Mouse (Mus musculus): ENCODE results near the gene Tex33.

Gene Tex33

GRCm38 (mm10) chr15:78414157-78414556 is 18.4 kb upstream of the Tex33 start:
- no peak for DNase-seq (ENCODE audit: low spot score in 2 of 2)

DNA sequence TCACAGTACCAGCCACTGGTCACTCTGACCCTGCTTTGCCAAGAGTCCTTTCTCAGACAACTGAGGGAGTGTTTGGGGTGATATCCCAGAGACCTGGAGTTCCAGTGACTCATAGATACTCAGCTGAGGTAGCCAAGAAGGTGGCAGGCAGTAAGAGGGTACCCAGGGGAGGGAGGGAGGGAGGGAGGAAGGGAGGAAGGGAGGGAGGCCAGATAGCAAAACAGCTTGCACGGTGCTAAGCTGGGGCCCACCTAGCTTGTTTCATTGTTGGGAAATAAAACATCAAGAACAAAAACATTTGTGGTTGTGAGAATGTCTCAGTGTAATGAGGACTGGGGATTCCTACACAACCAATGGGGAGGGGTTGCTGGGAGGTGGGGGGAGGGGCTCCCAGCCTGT is 18.0 kb upstream of the Tex33 start:
- no peak for DNase-seq (ENCODE audit: low spot score in 2 of 2)

DNA sequence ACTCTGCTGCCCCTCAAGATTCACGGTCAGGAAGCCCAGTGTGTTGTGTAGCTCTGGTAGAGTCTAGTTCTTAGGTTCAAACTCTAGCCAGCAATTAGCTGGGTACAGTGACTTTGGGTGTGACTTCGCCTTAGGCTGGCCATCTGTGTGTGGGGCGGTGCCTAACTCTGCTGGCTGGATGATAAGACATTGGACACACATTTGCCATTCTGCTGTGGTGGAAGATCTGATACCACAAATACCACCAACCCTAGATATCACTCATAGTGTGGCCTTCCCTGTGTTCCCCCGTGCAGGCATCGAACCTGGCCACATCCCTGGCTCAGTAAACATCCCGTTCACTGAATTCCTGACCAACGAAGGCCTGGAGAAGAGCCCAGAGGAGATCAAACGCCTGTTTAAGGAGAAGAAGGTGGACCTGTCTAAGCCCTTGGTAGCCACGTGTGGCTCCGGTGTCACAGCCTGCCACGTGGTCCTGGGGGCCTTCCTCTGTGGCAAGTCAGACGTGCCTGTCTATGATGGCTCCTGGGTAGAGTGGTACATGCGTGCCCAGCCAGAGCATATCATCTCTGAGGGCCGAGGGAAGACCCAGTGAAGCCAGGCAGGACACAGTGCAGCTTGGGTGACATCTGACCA is 17.5 kb upstream of the Tex33 start:
- no peak for DNase-seq (ENCODE audit: low spot score in 2 of 2)

GRCm38 (mm10) chr15:78409570-78410052 is 13.9 kb upstream of the Tex33 start:
- no peak for DNase-seq (ENCODE audit: low spot score in 2 of 2)

- peak; percentile 72 to 83 for DNase-seq (ENCODE audit: low spot score in 2 of 2)
These were observed 10.7 kb upstream of the Tex33 start, which contains the start of gene Mpst for GRCm38 (mm10) chr15:78406293-78406934. Gene Mpst (plus strand): TSS chr15:78406416.

DNA sequence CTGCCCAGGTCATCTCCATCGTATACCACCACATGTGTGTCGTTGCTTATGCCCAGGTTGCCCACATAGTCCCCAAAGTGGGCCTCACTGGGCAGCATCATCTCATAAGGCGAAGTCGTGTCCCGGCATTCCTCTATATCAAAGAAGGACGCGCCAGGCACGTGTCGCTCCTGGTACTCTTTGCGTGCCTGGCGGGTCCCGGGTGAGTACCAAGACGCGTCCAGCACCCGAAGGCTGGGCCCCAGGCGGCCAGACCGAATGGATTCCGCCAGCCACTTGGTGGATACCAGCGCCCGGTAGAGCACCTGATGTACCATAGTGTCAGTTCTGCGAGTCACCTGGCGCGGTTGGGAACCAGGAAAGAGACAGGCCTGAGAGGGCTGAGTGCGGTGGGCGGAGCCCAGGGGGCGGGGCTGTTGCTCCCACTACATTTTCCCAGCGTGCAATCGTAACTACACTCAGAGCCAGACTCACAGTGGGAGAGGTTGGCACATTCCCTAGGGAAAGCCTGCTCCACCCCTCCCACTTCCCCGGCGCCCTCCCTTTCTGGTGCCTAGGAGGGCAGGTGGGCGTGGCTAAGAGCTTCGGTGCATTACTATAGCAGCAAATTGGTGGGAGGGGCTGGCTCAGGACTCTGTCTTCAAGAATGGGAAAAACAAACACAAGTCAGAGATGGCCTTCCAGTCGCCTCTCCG is 10.0 kb upstream of the Tex33 start, which contains the start of gene Tst:
Gene Tst (minus strand): TSS at position 391 of the 695 bp plus-strand sequence.
- DNase-seq (ENCODE audit: low spot score in 2 of 2) = peak; percentile 61 to 84

DNA sequence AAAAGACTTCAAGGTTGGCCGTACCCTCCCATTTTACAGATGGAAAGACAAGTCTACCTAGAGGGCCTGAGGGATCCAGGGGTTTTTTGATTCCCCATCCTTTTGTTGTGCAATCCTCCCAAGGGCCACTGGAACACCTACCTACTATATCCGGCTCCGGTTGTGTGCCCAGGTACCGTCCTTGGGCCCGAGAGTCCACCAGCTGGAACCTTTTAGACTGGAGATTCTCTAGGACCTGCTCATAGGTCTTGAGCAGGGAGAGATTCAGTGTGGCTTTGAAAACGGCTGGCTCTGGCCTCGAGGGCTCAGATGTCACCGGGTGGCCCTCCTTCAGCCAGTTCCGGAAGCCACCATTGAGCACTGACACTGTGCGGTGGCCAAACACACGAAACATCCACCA is 9.4 kb upstream of the Tex33 start:
- no peak for DNase-seq (ENCODE audit: low spot score in 2 of 2)

DNA sequence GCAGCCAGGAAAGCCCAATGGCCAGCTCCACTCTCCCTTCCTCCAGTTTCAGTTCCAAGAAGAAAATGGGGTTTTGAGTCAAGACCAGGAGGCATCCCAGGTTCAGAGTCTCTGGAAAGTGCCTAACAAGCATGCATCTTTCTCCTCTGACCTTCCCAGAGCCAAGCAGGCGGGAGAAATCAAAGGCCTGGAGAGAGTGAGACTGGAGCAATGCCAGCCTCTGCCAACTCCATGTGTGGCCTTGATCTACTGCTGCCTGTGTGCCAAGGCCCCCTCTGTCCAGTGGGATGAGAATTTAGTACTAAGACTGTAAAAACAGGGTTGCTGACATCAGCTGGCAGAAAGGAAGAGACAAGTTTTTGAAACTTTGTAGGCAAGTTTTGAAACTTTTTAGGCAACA is 8.2 kb upstream of the Tex33 start:
- peak in 1 of 2 experiments; percentile 79 for DNase-seq (ENCODE audit: low spot score in 2 of 2)

- no peak for DNase-seq (ENCODE audit: low spot score in 2 of 2)
These were observed 7.6 kb upstream of the Tex33 start for GRCm38 (mm10) chr15:78403301-78403741.

DNA sequence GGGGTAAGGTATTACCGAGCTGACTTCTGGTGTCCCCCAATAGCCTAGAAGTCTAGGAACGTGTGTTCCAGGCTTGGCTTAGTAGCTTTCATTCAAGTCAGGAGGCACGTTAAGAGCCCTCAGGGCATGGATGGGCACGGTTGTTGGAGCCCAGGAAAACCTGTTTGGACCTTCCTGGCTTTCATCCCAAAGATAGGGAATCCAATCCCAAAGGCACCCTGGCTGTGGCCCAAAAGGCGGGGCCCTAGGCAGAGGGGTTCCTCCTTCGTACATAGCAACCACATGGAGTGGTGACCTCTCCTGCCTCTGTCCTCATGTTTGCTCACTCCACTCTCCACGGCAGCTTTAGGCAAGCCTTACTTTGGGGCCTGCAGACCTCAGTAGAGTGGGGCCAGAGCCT is 6.7 kb upstream of the Tex33 start:
- DNase-seq (ENCODE audit: low spot score in 2 of 2) = peak in 1 of 2 experiments; percentile 34

DNA sequence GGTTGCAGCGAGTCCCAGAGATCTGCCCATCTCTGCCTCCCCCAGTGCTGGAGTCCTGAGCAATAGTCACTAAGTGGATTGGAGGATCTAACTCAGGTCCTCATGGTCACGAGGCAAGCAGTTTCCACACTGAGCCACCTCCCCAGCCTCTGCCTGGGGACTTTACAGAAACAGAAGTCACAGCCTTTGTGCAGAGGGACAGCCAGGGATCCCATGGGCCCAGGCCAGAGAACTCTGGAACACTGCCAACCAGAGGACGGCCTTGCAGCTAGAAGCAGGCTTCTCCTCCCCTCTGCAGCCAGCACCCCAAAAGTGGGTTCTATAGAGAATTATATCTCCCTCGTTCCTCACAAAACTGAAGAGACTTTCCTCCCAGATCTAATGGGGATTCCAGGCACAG is 6.2 kb upstream of the Tex33 start:
- peak in 1 of 2 experiments; percentile 76 for DNase-seq (ENCODE audit: low spot score in 2 of 2)

GRCm38 (mm10) chr15:78401345-78401744 is 5.6 kb upstream of the Tex33 start:
- peak in 1 of 2 experiments; percentile 46 for DNase-seq (ENCODE audit: low spot score in 2 of 2)

DNA sequence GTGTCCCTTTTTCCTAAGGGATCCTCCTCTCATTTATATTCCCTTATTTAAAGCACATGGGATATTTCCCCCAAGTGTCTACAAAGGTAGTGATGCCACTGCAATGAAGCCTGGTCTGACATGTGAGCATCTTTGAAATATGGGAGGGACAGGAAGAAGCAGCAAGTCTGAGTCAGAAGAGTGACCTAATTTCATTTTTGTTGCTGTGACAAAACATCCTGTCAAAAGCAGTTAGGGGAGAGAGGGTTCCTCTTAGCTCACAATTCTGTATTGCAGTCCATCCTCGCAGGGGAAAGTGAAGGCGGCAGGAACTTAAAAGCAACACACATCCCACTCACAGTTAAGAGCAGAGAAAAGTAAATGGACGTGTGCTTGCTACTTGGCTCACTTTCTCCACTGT is 4.9 kb downstream of the Tex33 start:
- no peak for DNase-seq (ENCODE audit: low spot score in 2 of 2)

GRCm38 (mm10) chr15:78385564-78385963 is 10.1 kb downstream of the Tex33 start:
- DNase-seq (ENCODE audit: low spot score in 2 of 2) = no peak

GRCm38 (mm10) chr15:78384220-78385116 is 11.2 kb downstream of the Tex33 start:
- DNase-seq (ENCODE audit: low spot score in 2 of 2) = peak in 1 of 2 experiments; percentile 43

DNA sequence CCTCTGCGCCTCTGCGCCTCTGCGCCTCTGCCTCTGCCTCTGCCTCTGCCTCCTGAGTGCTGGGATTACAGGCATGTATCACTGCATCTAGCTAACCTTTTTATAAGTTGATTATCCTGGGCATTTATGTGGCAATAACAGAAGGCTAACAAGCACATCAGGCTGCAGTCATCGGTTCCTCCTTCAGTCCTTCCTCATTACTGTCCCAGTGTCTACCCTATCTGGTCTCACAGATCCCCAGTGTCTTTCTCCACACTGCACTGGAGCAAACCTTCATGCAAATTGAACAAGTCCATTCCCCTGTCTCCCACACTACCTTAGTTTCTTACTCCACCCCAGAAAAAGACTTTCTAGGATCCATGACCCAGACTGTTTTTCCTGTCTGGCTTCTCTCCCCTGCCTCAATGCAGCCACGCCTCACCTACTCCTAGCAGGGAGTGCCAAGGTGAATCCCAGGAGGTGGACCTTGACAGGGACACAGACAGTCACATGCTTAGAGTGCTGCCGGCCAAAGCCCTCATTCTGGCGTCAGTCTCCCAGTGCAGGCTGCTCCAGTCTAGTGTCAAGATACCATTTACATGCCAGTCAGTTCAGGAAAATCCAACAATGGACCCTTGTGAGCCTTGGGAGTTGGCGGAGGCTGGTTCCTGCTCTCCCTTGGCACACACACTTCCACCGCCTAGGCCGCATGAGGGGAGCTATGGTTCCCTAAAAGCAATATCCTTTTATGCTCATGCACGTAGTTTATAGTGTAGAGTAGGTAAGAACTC is 12.1 kb downstream of the Tex33 start:
- DNase-seq (ENCODE audit: low spot score in 2 of 2) = peak in 1 of 2 experiments; percentile 30

DNA sequence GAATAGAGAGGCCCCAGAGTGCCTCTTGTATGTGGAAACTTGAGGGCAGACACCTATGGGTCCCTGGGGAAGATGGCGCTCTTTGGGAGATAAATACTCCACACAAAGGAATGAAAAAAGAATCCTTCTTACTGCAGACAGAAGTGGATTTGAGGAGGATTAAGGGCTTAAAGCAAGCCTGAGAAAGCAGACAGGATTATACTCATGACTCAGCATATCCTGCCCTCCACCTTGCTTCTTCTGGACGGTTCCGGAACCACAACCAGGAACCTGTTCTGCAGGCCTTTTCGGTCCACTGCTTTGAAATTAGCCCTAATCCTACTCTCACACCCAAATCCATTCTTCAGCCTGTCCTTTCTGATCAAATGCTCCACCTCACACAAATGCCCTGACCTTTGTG is 13.6 kb downstream of the Tex33 start:
- no peak for DNase-seq (ENCODE audit: low spot score in 2 of 2)

GRCm38 (mm10) chr15:78380741-78381140 is 15.0 kb downstream of the Tex33 start:
- DNase-seq (ENCODE audit: low spot score in 2 of 2) = no peak

DNA sequence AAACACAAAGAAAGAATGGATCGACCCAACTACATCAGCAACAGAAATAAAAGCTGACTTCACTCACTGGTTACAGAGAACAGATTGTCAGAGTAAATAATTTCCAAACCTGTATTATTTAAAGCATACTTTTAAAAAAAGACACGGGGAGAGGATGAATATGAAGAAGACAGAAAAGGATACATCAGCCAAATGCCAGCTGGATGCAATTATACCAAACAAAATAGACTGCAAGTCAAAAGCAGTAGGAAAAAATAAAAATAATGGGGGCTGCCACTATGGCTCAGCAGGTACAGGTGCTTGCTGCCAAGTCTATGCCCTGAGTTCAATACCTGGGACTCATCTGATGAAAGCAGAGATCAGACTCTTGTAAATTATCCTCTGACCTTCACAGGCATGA is 15.5 kb downstream of the Tex33 start:
- DNase-seq (ENCODE audit: low spot score in 2 of 2) = no peak

GRCm38 (mm10) chr15:78378556-78378955 is 17.2 kb downstream of the Tex33 start:
- no peak for DNase-seq (ENCODE audit: low spot score in 2 of 2)

DNA sequence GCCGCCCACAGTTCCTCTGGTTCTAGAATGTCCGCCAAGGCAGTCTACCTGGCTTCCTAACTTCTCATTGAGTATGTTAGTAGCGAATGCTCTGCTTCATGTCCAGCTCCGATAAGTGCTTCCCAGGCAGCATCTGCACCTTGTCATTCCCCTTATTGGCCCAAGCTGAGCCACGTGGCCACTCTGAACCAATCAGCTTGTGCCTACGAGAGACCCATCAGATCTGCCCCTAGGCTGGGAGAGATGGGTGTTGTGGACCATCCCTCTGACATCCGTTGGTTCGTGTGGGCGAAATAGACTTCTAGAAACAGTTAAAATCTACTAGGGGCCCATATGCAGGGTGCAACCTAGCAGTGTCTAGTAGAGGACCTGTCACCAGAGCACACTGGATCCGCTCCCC is 17.9 kb downstream of the Tex33 start:
- no peak for DNase-seq (ENCODE audit: low spot score in 2 of 2)

All from cerebellum, postnatal 4 days (tissue).